Mouse (Mus musculus) C2C12 (cell line): ENCODE measurements around the gene Dnmt3l.

Source experiments
- CEBPB ChIP-seq: IDR thresholded peaks from one replicate; pipeline ENCODE4 v1.6.1; 2011; ENCODE audit warnings: low read depth, mild to moderate bottlenecking, control low read depth, moderate library complexity
- CTCF ChIP-seq: IDR thresholded peaks from one replicate; pipeline ENCODE4 v1.5.1; 2011; ENCODE audit not compliant: control insufficient read depth, insufficient read depth, insufficient read length
- FOSL1 ChIP-seq: IDR thresholded peaks from one replicate; pipeline ENCODE4 v1.8.0; 2011; ENCODE audit warnings: mild to moderate bottlenecking, low read length; ENCODE audit not compliant: poor library complexity, insufficient read depth, severe bottlenecking
- MAX ChIP-seq: IDR thresholded peaks from one replicate; pipeline ENCODE4 v1.6.1; 2011; ENCODE audit warnings: mild to moderate bottlenecking, control low read depth
- MYOD1 ChIP-seq: IDR thresholded peaks from one replicate; pipeline ENCODE4 v1.6.1; 2011; ENCODE audit warnings: low read depth; ENCODE audit not compliant: control insufficient read depth, insufficient read length
- USF1 ChIP-seq: IDR thresholded peaks from one replicate; pipeline ENCODE4 v1.6.1; 2011; ENCODE audit warnings: low read depth, mild to moderate bottlenecking, control low read depth, moderate library complexity

GRCm38 (mm10) chr10:78000200-78000599 lies 41.5 kb upstream of the Dnmt3l start:
- TF ChIP-seq MAX, result no peak
- no peak for TF ChIP-seq CTCF
- TF ChIP-seq CEBPB, result no peak
- no peak for TF ChIP-seq USF1
- TF ChIP-seq MYOD1, result no peak
- no peak for TF ChIP-seq FOSL1
